Mouse (Mus musculus): ENCODE measurements at regions not wholly inside any gene's neighbourhood (a gene's known extent, or its start where the extent isn't known, plus 50 kb on each side); places are given as distances from the start of the nearest gene placed in this dataset.

DNA sequence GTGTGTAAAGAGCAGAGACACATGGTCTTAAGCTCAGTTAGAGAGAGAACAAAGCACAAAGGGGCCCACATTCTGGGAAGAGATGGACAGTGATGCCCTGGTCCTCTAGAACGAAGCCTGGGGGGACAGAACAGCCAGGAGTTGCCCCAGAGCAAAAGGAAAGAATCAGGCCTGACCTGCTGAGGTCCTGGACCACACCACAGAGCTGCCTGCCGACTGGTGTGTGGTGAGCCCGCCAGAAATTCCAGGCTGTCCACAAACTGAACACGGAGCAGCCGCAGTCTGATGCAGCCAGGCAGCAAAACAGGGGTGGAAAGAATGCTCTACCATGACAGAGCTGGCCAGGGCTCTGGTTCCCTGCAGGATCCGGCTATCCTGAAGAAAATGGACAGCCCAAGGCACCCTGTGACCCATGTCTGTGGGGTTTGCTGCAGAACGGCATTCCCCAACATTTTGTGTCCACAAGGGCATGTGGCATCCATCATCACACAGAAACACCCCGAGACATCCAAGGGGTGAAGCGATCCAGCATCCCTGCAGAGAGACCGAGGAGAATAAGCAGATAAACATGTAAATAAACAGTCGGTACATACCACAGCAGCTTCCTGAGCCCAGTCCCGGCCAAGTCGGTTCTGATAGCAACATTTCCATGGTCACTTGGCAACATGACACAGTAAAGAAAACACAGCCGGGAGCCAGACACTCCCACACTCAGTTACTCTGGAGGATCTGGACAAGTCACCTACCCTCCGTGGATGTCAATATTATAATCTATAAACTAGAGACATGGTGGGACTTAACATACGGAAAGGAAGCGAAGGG, 65.3 kb upstream of the Pomp start:
- DNase-seq (ENCODE audit: low spot score in 2 of 2), result no peak

DNA sequence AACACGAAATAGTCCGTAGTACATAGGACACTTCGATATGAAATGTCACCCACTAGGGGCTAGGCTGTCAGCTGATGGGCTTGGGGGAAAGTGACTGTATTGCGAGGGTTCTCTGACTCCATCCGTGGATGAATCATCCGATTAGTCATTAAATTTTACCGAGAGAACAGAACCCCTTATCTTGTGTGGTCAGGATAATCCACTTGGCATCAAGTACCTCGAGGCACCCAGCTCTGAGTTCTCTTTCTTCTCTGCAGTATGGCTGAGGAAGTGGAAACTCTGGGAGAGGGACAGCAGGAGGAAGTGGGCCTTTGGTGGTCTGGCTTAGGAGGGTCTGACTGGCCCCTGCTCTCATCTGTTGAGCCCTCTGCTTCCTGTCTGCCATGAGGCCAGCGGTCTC, 67.2 kb upstream of the Pomp start:
- DNase-seq (ENCODE audit: low spot score in 2 of 2), result no peak

DNA sequence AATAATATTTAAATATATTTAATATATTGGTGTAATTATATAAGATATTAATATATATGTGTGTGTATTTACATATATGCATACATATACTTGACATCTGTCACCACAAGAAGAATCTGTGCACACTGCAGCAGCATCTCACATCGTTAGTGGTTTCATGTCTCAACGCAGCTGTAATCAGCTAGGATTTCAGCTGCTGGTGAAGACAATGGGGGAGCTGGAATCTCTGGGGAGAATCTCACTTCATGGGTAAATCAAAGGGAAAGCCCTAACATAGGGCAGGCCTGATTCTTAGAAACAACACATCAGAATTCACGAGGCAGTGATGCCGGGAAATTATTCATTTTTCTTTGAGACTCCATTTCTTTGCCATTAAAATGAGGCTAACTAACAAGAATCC, 66.8 kb upstream of the Flt1 start:
- no peak for DNase-seq (ENCODE audit: low spot score in 2 of 2)

DNA sequence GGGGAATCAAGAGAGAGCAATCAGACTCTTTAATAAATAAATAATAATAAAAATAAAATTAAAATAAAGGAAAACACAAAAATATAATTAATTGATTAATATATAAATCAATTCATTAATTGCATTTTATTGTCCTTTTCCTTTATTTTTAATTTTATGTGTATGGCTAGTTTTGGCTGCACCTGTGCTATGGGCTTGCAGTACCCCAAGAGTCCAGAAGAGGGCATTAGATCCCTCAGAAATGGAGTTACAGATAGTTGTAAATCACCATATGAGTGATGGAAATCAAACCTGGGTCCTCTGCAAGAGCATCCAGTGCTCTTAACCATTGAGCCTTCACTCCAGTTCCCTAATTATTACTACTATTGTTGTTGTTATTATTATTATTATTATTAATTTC, 65.3 kb upstream of the Flt1 start:
- no peak for DNase-seq (ENCODE audit: low spot score in 2 of 2)

DNA sequence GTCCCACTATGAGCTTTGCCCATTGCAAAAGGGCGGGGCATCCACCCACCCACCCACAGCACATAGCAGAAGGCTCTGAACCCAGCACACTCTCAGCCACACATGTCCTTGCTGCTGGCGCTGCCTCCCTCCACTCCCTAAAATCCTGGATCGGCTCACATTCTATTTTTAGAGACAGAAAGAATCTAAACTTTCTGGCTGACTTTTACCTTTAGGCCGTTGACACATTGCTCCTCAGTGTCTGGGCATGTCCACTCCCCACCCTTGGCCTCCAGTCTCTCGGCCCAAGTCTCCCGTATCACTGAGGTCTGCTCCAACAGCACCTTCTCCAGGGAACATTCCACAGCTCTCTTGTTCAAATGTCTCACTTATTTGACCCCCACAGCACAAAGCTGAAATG, 62.7 kb upstream of the Flt1 start:
- DNase-seq (ENCODE audit: low spot score in 2 of 2), result no peak

DNA sequence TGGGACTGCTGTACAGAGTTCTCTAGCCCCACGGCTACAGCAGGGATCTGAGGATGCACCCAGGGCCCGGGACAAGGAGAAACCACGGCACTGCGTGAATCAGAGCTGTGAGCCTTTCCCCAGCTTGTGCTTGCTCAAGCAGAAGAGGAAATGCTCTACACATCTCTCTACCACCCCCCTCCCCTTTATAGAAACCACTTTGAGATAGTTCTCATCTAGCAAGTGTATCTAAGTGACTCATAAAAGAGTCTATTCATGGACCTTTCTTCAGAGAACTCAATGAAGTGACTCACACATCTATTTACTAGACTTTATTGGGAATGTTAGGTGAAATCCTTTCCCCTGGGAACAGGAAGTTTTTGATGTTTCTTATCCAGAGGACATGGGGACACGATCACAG, 61.0 kb upstream of the Flt1 start:
- peak in 1 of 2 experiments; percentile 16 for DNase-seq (ENCODE audit: low spot score in 2 of 2)

DNA sequence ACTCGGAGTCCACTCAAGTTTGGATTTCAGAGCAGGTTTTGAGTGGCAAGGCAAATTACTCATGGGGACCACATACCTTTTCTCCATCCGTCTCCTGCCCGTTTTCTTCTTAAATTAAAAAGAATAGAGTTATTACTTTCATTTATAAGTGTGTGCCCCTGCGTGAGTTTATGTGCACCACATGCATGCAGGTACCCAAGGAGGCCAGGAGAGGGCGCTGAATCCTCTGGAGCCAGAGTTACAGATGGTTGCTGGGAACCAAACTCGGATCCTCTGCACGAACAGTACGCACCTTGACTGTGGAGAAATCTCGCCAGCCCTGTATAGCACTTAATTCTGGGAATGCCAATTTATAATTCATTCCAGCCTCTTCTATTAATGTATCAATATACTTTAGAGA, 58.3 kb upstream of the Flt1 start:
- DNase-seq (ENCODE audit: low spot score in 2 of 2), result no peak

DNA sequence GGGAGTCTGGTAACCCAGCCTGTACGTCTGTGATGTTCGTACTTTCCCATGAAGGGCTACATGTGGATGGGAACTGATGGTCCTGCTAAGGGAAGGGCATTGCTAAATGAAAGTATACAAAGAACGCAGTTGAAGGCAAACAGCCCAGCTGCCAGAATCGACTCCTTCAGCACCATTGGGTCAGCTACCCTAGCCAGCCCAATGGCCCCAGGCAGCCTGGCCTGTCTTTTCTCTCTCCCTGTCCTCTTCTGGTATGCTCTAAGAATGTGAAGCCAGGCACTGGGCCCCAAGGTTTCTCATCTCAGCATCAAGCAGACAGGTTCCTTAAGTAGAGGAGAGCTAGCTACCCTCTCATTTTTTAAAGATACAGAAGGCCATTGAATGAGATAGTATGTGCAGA, 57.7 kb upstream of the Flt1 start:
- no peak for DNase-seq (ENCODE audit: low spot score in 2 of 2)

DNA sequence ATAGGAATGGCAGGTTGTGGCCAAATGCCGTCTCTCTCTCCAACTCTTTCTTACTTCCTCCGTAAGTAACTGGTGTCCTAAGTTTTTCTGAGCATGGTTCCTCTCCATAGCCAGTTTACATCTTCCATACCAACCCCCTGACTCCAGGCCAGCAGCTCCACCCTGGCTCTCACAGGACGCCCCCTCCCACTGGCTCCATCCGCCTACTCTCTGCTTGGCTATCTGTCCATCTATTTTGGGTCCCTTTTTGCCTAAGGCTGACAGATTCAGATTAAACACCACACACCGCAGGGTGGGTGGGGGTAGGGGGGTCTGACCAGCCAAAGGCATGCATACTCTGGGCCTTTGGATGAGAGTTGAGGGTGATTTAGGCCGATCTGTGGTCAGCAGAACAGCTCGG, 57.0 kb upstream of the Flt1 start:
- DNase-seq (ENCODE audit: low spot score in 2 of 2), result no peak

DNA sequence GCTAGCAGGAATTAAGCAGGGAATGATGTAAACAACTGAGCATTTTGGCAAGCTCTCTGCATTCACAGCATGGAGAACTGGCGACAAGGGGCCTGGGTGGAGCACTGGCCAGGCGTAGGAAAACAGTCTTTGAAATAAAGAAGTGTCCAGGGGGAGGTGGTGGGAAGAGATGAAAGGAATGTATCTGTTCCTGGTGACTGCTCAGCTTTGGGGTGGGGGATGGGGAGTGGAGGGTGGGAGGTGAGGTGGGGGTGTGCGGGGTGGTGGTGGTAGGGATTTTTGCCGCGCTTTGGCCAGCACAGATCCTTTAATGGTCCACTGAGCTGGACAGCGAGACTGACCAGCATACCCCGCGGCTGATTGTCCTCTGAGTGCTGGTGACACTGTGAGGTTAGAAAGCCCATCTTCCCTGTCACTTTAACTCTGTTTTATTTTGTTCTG, 56.5 kb upstream of the Flt1 start:
- DNase-seq (ENCODE audit: low spot score in 2 of 2), result no peak

DNA sequence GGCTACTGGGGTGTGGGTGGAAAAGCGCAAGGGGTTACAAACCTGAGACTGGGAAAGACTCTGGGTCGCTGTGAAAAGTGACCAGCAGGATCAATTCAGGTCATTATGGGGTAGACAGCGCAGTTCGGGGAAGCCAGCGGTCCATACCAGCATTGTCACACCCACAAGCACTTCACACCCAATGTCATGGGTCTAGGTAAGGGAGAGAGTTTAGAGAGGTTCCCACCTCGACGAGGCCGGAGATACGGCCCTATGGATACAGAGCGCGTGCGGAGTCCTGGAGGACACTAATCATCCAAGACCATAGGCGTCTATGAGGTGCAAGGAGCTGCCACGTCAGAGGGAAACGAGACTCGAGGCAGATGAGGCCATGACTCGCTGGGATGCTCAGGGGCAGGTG, 55.4 kb upstream of the Flt1 start:
- no peak for DNase-seq (ENCODE audit: low spot score in 2 of 2)

DNA sequence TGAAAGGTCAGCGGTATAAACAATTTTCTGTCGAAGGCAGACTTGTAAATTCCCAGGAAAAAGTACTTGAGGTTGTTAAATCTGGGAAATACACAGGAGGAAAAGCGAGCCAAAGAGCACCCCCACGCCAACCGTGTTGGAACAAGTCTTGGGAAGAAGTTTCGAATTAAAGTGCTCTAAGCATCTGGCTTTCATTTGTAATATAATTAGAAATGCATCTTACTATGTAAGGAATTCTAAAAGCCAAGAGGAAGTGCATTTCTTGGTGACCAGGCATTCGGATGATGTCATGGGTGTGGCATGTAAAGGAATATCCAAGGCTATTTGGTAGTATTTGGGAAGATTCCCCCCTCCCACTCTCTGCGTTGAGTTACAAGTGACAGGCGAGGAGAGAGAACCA, 52.7 kb upstream of the Flt1 start:
- no peak for DNase-seq (ENCODE audit: low spot score in 2 of 2)
